Mouse (Mus musculus) hindbrain, embryonic 12.5 days (tissue): ENCODE measurements around the gene Spdef. TPM values are rescaled to one million over a fixed set of nuclear protein-coding genes. Genes with fewer than 3 reads are reported as not detected.

Experiments used
- ATAC-seq: fragments of 200-750 bp; cut with Nextera tagmentation; 2 replicates; pipeline ENCODE4 v1.8.0; 2017; ENCODE audit warnings: moderate TSS enrichment; ENCODE audit not compliant: low FRiP score
- H3K27ac ChIP-seq: fragments of 300-500 bp; sonication (generic); 2 replicates; pipeline ENCODE4 v1.5.1; 2016; ENCODE audit warnings: mild to moderate bottlenecking
- H3K27me3 ChIP-seq: fragments of 300-500 bp; sonication (generic); 2 replicates; pipeline ENCODE4 v1.6.1; 2016; ENCODE audit warnings: mild to moderate bottlenecking
- H3K36me3 ChIP-seq: fragments of 300-500 bp; sonication (generic); 2 replicates; pipeline ENCODE4 v1.6.1; 2016; ENCODE audit warnings: mild to moderate bottlenecking
- H3K4me1 ChIP-seq: fragments of 300-500 bp; sonication (generic); 2 replicates; pipeline ENCODE4 v1.6.1; 2016
- H3K4me2 ChIP-seq: fragments of 300-500 bp; sonication (generic); replicated peaks from 2 replicates; pipeline ENCODE4 v1.6.1; 2016; ENCODE audit warnings: mild to moderate bottlenecking
- H3K4me3 ChIP-seq: fragments of 300-500 bp; sonication (generic); 2 replicates; pipeline ENCODE4 v1.5.1; 2016; ENCODE audit warnings: mild to moderate bottlenecking
- H3K9ac ChIP-seq: fragments of 300-500 bp; sonication (generic); 2 replicates; pipeline ENCODE4 v1.6.1; 2016; ENCODE audit warnings: mild to moderate bottlenecking, moderate library complexity
- H3K9me3 ChIP-seq: fragments of 300-500 bp; sonication (generic); replicated peaks from 2 replicates; pipeline ENCODE4 v1.6.1; 2016; ENCODE audit warnings: mild to moderate bottlenecking
- WGBS: fragments of 180-500 bp; shearing (Covaris S2); methylation state at CpG from one replicate; pipeline ENCODE4 v1.1.7; 2016; 5-methylcytosine and 5-hydroxymethylcytosine counted together
- polyA plus RNA-seq: library from polyadenylated mRNA; unstranded; fragments of >200 nt; fragmentation: Nextera tagmentation; extraction: Ambion mirVana; gene quantifications from 2 replicates; pipeline ENCODE4 v1.2.1, GENCODE M21; 2016

Gene Spdef
- polyA plus RNA-seq, 1 experiment from 2014 or later, result 0.48 TPM

GRCm38 (mm10) chr17:27721125-27721664 is 7.6 kb downstream of the Spdef start:
- no peak for ATAC-seq

GRCm38 (mm10) chr17:27720326-27720725 is 8.4 kb downstream of the Spdef start:
- Histone ChIP-seq H3K36me3 (no peaks in the 10 kb centered on the region), H3K9ac (no peak overlapping the region), H3K4me2 (no peak overlapping the region), H3K9me3 (no peaks in the 10 kb centered on the region), H3K27me3 (peaks cover 10% of the 10 kb centered on the region), H3K27ac (no peak overlapping the region), H3K4me3 (no peak overlapping the region), H3K4me1 (peaks cover 17% of the 10 kb centered on the region)
- 43% methylated on average over 9 of the region's 9 CpGs for WGBS
- no peak for ATAC-seq

More at GRCm38 (mm10) chr17:27721125-27721664, 7.6 kb downstream of the Spdef start:
- no peak overlapping the region for H3K4me2 ChIP-seq
- H3K4me1 ChIP-seq, result peaks cover 23% of the 10 kb centered on the region
- peaks cover 10% of the 10 kb centered on the region for H3K27me3 ChIP-seq
- H3K36me3 ChIP-seq, result no peaks in the 10 kb centered on the region
- WGBS, result 76% methylated on average over 9 of the region's 9 CpGs
- no peak overlapping the region for H3K4me3 ChIP-seq
- H3K27ac ChIP-seq, result no peak overlapping the region
- H3K9me3 ChIP-seq, result no peaks in the 10 kb centered on the region
- H3K9ac ChIP-seq, result no peak overlapping the region

- Histone ChIP-seq H3K9me3 (no peaks in the 10 kb centered on the region), H3K4me3 (no peak overlapping the region), H3K27ac (no peak overlapping the region), H3K4me1 (peaks cover 12% of the 10 kb centered on the region), H3K36me3 (no peaks in the 10 kb centered on the region), H3K27me3 (peaks cover 11% of the 10 kb centered on the region), H3K9ac (no peak overlapping the region), H3K4me2 (no peak overlapping the region)
- 71% methylated on average over 14 of the region's 14 CpGs for WGBS
- no peak for ATAC-seq
Measured at GRCm38 (mm10) chr17:27719663-27720062, 9.1 kb downstream of the Spdef start.

- Histone ChIP-seq H3K4me3 (no peak overlapping the region), H3K36me3 (no peaks in the 10 kb centered on the region), H3K27me3 (peaks cover 19% of the 10 kb centered on the region), H3K9me3 (no peaks in the 10 kb centered on the region), H3K9ac (no peak overlapping the region), H3K4me2 (no peak overlapping the region), H3K27ac (no peak overlapping the region), H3K4me1 (peaks cover 12% of the 10 kb centered on the region)
- no peak for ATAC-seq
- WGBS, result 61% methylated on average over 5 of the region's 5 CpGs
Measured at GRCm38 (mm10) chr17:27718250-27718649, 10.5 kb downstream of the Spdef start.

GRCm38 (mm10) chr17:27716804-27717203 is 12.0 kb downstream of the Spdef start:
- H3K4me3 ChIP-seq, result peak overlapping the region; percentile 20
- H3K27ac ChIP-seq, result no peak overlapping the region
- peak overlapping the region; percentile 47 for H3K4me2 ChIP-seq
- peak overlapping the region; percentile 33; the same call in 1 of the 2 replicates for H3K9ac ChIP-seq
- ATAC-seq, result peak; percentile 32; the same call in 1 of the 2 replicates
- peaks cover 19% of the 10 kb centered on the region for H3K27me3 ChIP-seq
- no peaks in the 10 kb centered on the region for H3K36me3 ChIP-seq
- H3K9me3 ChIP-seq, result no peaks in the 10 kb centered on the region
- WGBS, result 5% methylated on average over 16 of the region's 16 CpGs
- peaks cover 12% of the 10 kb centered on the region for H3K4me1 ChIP-seq

GRCm38 (mm10) chr17:27712832-27713231 is 15.9 kb downstream of the Spdef start:
- 71% methylated on average over 1 of the region's 1 CpGs for WGBS
- H3K4me1 ChIP-seq, result peaks cover 13% of the 10 kb centered on the region
- H3K9me3 ChIP-seq, result no peaks in the 10 kb centered on the region
- H3K9ac ChIP-seq, result no peak overlapping the region
- peaks cover 21% of the 10 kb centered on the region for H3K27me3 ChIP-seq
- H3K4me2 ChIP-seq, result no peak overlapping the region
- no peak overlapping the region for H3K27ac ChIP-seq
- ATAC-seq, result no peak
- no peaks in the 10 kb centered on the region for H3K36me3 ChIP-seq
- no peak overlapping the region for H3K4me3 ChIP-seq

GRCm38 (mm10) chr17:27709650-27710049 is 19.1 kb downstream of the Spdef start:
- no peak for ATAC-seq
- 67% methylated on average over 5 of the region's 5 CpGs for WGBS
- Histone ChIP-seq H3K9me3 (no peaks in the 10 kb centered on the region), H3K4me3 (no peak overlapping the region), H3K4me1 (peaks cover 8% of the 10 kb centered on the region; the same call in 1 of the 2 replicates), H3K27ac (no peak overlapping the region), H3K27me3 (peaks cover 37% of the 10 kb centered on the region), H3K4me2 (no peak overlapping the region), H3K36me3 (no peaks in the 10 kb centered on the region), H3K9ac (no peak overlapping the region)

GRCm38 (mm10) chr17:27707954-27708661 is 20.6 kb downstream of the Spdef start:
- Histone ChIP-seq H3K4me1 (peaks cover 8% of the 10 kb centered on the region; the same call in 1 of the 2 replicates), H3K4me3 (peak overlapping the region; percentile 27), H3K4me2 (peak overlapping the region; percentile 53), H3K9ac (0 out of 2 replicates have a peak overlapping the region, but pooled peaks have one; percentile 4), H3K27ac (no peak overlapping the region), H3K36me3 (no peaks in the 10 kb centered on the region), H3K27me3 (peaks cover 30% of the 10 kb centered on the region), H3K9me3 (no peaks in the 10 kb centered on the region)
- peak; percentile 91 for ATAC-seq
- WGBS, result 10% methylated on average over 25 of the region's 25 CpGs

GRCm38 (mm10) chr17:27705661-27706060 is 23.1 kb downstream of the Spdef start:
- H3K27me3 ChIP-seq, result peaks cover 30% of the 10 kb centered on the region
- ATAC-seq, result no peak

GRCm38 (mm10) chr17:27703961-27704621 is 24.7 kb downstream of the Spdef start:
- no peak for ATAC-seq

More at GRCm38 (mm10) chr17:27705661-27706060, 23.1 kb downstream of the Spdef start:
- H3K27ac ChIP-seq, result no peak overlapping the region
- H3K9me3 ChIP-seq, result no peaks in the 10 kb centered on the region
- H3K4me1 ChIP-seq, result peaks cover 24% of the 10 kb centered on the region
- H3K4me2 ChIP-seq, result no peak overlapping the region
- 20% methylated on average over 10 of the region's 10 CpGs for WGBS
- H3K9ac ChIP-seq, result no peak overlapping the region
- H3K4me3 ChIP-seq, result no peak overlapping the region
- H3K36me3 ChIP-seq, result no peaks in the 10 kb centered on the region

GRCm38 (mm10) chr17:27702518-27702917 is 26.2 kb downstream of the Spdef start:
- H3K27me3 ChIP-seq, result peaks cover 26% of the 10 kb centered on the region
- H3K4me2 ChIP-seq, result peak overlapping the region; percentile 54
- no peaks in the 10 kb centered on the region; the same call in 1 of the 2 replicates for H3K9me3 ChIP-seq
- peak overlapping the region; percentile 23 for H3K4me3 ChIP-seq
- H3K36me3 ChIP-seq, result no peaks in the 10 kb centered on the region
- no peak overlapping the region for H3K27ac ChIP-seq
- peak overlapping the region; percentile 47; the same call in 1 of the 2 replicates for H3K9ac ChIP-seq
- WGBS, result 2% methylated on average over 34 of the region's 34 CpGs
- ATAC-seq, result no peak
- H3K4me1 ChIP-seq, result peaks cover 16% of the 10 kb centered on the region

More at GRCm38 (mm10) chr17:27703961-27704621, 24.7 kb downstream of the Spdef start:
- no peak overlapping the region for H3K4me3 ChIP-seq
- no peaks in the 10 kb centered on the region for H3K36me3 ChIP-seq
- H3K9ac ChIP-seq, result no peak overlapping the region
- H3K4me2 ChIP-seq, result no peak overlapping the region
- peaks cover 24% of the 10 kb centered on the region for H3K4me1 ChIP-seq
- no peak overlapping the region for H3K27ac ChIP-seq
- 63% methylated on average over 5 of the region's 5 CpGs for WGBS
- no peaks in the 10 kb centered on the region; the same call in 1 of the 2 replicates for H3K9me3 ChIP-seq
- H3K27me3 ChIP-seq, result peaks cover 28% of the 10 kb centered on the region

GRCm38 (mm10) chr17:27701856-27702255 is 26.9 kb downstream of the Spdef start:
- Histone ChIP-seq H3K27ac (peak overlapping the region; percentile 40; the same call in 1 of the 2 replicates), H3K4me1 (peaks cover 16% of the 10 kb centered on the region), H3K4me3 (no peak overlapping the region), H3K27me3 (peaks cover 19% of the 10 kb centered on the region), H3K4me2 (no peak overlapping the region), H3K9ac (no peak overlapping the region), H3K36me3 (no peaks in the 10 kb centered on the region), H3K9me3 (no peaks in the 10 kb centered on the region; the same call in 1 of the 2 replicates)
- WGBS, result 70% methylated on average over 6 of the region's 6 CpGs
- 0 out of 2 replicates have a peak, but pooled peaks have one; percentile 18 for ATAC-seq
